Mouse (Mus musculus): Measurements from ENCODE around the gene Csf2ra. TPM values are rescaled to one million over a fixed set of nuclear protein-coding genes. Genes with fewer than 3 reads are reported as not detected.
A peak's percentile ranks its signal among the peaks of the same experiment; 100 is the strongest.

Gene Csf2ra
- total RNA-seq, 2 experiments from 2014 or later, result 1.4 to 1.5 TPM

DNA sequence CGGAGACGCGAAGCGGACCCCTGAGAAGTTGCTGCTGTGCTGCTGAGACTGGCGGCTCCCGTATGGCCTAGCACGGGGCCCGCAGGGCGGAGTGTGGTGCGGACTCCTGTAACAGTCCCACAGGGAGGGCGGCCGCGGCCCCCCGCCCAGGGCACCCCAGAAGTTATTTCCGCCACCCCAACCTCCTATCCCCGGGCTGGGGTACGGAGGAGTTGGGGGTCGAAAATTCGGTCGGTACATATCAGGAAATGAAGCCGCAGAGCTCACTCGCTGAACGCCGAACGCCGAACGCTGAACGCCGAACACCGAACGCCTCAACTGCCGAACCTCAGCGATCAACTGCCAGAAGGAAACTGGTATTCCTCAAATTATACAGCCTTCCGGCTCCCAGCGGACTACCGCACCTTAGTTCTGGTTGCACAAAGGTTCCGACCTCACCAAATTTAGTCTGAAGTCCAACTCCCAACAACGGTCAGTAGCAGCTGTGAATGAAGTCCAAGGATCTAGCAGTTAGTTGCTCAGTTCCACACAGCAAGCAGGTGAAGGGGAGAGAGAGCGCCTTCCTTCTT lies 52.4 kb downstream of the Csf2ra start, which contains the start of gene Gm7102:
Gm7102 (minus strand) TSS at position 554 of the 569 bp plus-strand sequence.
- no peak for DNase-seq
- no peak for TF ChIP-seq CTCF (IDR thresholded peaks at IDR 0.05)
- peak within 1 kb of the TSS; percentile 55 for H3K4me3 ChIP-seq
- H3K27ac ChIP-seq, result no peak within 1 kb of the TSS
- intact Hi-C loops (cut with DNase I), result no loop called here

Other genes with a start within 250 kb of the Csf2ra start
- 1 to 10 TPM; 3.5 to 5.4 TPM for gene Zfp950, start 87.6 kb downstream of the Csf2ra start, total RNA-seq (2021)
- gene Gm7102, start 52.1 kb downstream of the Csf2ra start, total RNA-seq (2021), result not detected
- not detected for gene Gm6020, start 44.5 kb downstream of the Csf2ra start, total RNA-seq (2021)
- not detected for gene Gm21060, start 68.6 kb upstream of the Csf2ra start, total RNA-seq (2021)

Data from gastrocnemius, adult 2 months (tissue).